Mouse (Mus musculus) CD4-positive helper T cell, adult 2 months (primary cell): ENCODE data around the gene Trnau1ap.
"Not testable (repeated sequence)": the region's sequence is repeated elsewhere in the genome, so short reads cannot be mapped to it uniquely, and the experiment has no call there.

ENCODE experiments used
- DNase-seq: peaks from one replicate; pipeline ENCODE4 v3.0.0-alpha.2; 2012; ENCODE audit warnings: low read depth, missing footprints, low spot score

The Trnau1ap gene

DNA sequence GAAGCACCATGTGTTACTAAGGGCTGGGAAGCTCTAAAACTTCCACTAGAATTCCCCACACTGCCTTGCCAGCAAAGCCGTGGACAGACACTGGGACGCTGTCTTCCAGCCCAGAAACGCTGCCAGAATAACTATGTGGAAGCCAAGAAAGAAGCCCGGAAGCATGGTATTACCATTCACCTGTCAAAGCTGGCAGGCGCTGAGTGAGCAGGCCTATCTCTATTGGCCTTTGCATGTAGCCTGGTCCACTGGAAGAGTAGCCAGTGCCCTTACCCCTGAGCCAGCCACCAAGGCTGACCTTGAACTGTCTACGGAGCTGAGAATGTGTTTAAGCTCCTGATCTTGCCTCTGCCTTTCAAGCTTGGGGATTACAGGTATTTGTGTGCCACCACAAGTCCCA is 27.9 kb downstream of the Trnau1ap start:
- no peak for DNase-seq

DNA sequence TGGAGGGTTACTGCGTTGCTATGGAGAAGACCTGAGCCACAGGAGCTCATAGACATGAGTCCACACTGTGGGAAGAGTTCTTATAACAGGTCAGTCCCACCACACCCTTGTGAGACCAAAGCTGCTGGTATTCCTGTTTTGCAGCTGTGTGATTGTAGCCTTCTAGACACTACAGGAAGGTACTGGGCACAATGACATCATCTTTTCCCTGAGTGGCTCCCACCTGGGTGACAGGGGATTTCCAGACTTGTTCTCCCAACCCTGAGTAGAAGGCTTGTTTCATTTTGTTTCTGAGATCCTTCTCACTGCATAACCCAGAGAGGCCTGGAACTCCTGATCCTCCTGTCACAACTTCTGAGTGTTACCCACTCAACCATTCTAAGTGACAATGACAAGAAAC is 29.5 kb downstream of the Trnau1ap start:
- no peak for DNase-seq

DNA sequence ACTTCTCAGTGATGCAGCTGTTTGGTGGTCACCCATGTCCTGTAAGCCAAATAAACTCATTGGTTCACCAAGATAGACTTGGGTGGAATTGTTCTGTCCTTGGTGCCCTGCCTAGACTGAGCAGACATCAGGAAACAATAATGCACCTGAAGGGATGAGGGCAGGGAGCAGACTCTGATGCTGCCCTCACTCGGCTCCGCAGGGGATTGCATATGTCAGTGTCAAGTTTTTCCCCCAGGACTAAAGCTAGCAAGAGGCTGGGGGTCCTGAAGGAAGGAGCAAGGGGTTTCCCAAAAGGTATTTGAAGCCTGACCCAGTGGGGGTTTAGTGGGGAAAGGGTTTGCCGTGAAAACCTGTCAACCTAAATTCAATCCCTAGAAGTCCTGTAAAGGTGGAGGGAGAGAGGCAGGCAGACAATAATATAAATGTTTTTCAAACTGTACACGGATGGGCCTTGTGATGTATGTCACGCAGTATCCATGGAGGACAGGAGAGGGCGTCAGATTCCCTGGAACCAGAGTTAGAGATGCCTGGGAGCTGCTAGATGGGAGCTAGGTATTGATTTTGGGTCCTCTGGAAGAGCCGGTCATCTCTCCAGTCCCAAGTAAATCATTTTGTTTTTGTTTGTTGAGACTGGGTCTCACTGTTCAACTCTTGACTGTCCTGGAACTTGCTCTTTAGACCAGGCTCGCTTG is 33.5 kb downstream of the Trnau1ap start:
- DNase-seq, result no peak

DNA sequence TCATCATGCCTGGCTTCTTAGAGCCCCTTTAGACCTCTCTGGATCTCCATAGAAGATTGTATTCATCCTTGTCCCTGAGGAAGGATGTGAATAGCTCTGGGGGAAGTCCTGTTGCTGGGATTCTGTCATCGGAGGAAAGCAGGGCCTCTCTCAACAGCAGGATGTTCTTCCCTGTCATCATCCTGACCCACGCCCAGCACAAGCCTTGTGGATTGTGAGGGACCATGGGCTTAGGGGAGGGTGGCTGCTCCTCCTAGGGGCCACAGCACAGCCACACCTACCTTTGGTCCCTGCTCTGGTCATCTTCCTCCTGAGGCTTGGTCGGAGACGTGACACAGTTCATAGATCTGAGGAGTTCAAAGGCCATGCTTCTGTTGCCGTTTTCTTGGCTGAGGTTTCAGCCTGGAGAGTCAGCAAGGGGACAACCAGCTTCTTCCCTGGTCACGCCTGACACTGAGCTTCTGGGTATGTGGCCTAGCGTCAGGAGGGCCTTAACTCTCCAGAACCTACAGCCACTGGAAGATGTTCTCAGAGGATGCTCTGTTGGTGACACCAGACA is 35.6 kb downstream of the Trnau1ap start:
- no peak for DNase-seq

DNA sequence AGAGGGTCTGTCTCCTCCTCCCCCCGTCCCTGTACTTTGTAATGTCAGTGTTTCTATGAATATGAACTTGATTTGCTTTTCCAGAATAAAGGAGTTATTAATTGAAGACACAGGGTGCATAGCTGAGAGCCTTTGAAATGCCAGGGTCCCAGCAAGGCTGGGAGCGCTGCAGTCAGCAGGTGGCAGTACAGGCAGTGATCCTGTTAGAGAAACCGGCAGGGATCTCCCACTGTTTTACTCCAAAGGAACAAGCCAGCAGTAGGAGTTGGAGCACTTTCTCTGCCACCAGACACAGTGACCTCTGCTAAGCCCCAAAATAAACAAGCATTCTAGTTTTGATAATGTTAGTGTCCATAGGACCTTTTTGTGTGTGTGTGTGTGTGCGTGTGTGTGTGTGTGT is 36.4 kb downstream of the Trnau1ap start:
- DNase-seq, result no peak

DNA sequence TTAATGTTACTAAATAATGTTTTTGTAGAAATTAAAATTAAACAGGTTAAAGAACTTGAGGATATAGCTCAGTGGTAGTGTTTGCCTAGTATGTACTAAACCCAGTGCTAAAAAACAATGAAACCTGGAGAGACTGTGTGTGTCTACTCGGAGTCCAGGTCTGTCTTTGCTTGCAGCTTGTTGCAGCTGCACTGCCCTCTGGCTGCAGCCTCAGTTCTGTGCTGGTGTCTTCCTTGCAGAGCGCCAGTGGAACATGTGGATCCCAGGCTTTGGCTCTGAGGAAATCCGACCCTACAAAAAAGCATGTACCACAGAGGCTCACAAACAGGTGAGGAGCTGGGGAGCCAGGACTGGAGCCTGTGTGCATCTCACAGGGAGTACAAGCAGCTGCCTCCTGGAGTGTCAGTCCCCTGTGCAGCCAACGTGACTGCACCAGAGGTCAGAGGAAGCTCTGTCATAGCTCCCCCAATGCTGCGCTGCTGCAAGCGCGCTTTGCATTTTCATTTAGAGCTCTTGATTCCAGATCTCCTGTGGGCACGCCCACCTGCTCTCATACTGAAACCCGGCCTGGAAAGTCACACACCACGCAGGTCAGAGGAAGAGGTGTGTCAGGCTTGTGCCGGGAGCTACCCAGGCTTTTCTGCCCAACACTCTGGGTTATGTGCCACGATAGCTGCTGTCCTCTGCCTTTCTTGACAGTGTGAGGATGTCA is 37.6 kb downstream of the Trnau1ap start:
- DNase-seq, result no peak

DNA sequence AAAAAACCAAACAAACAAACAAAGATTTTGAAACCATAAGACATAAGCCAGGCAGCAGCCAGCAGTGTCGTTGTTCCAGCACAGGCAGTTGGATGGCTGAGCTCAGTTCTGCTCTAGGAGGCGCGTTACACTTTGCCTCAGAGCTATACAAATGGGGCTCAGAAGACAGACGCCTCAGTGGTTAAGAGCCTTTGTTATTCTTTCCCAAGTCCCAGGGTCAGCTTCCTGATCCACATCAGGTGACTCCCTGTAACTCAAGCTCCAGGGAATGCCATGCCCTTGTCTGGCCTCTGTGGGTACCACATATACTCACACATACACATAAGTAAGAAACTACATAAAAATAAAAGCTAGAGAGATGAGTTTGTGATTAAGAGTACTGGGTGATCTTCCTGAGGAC is 38.3 kb downstream of the Trnau1ap start:
- no peak for DNase-seq

DNA sequence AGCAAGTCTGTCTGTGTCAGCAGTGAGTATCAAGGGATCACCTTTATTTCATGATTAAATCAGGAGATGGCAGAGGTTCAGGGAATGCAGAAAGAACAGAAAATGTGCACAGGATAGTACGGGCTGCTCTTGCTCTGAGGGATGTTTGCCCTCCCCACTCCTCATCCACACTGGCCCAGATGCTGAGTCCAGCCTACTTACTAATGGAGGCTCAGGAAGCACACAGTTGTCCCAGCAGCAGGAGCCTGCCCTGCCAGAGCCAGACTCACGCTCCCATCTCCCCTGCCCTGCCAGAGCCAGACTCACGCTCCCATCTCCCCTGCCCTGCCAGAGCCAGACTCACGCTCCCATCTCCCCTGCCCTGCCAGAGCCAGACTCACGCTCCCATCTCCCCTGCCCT is 40.5 kb downstream of the Trnau1ap start:
- DNase-seq, result not testable (repeated sequence)

DNA sequence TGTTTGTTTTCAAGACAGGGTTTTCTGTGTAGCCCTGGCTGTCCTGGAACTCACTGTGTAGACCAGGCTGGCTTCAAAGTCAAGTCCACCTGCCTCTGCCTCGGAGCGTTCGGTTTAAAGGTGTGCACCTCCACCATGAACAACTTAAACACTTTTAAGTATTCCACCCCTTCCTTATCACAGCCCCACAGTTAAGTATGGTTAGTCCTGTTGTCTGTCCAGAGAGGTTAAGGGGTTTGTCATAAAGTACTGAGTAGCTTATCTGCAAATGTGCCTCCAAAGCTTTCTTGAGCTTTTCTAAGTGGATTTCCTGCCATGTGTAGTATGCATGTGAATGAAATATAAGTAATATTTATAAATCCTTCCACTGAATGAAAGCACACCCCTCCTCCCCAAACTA is 53.4 kb downstream of the Trnau1ap start:
- DNase-seq, result no peak

DNA sequence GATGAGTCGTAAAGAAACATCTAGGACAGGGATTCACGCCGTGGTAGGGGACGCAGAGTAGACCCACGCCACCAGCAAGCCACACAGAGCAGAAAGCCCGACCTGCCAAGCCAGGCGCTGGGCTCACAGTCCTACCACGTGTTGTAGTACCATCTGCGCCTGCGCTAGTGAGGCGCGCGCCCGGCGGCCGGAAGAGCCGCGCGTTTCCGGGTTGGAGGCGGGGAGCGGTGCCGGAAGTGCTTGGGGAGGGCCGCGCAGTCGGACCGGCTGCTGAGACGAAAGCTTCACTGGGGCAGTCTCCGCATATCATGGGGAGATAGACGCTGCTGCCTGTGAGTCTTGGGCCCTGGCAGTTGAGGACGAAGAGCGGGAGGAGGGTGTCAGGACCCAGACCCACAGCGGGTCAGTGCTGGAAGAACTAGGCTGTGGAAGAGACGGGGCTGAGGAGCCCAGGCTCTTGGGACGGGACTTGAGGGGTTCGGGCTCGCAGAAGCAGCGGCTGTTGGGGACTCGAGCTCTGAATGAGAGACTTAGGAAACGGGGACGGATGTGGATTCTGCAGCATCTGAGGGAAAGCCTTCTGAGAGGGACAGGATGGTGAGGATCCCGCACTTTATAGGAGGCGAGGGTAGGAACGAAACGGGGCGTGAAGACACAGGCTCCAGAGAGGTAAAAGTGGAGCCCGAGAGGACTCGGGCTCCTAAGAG is 55.0 kb downstream of the Trnau1ap start, which contains the start of gene Taf12:
Gene Taf12, plus strand, starts transcription at position 220 of the 707 bp plus-strand sequence.
- DNase-seq, result peak; percentile 97

DNA sequence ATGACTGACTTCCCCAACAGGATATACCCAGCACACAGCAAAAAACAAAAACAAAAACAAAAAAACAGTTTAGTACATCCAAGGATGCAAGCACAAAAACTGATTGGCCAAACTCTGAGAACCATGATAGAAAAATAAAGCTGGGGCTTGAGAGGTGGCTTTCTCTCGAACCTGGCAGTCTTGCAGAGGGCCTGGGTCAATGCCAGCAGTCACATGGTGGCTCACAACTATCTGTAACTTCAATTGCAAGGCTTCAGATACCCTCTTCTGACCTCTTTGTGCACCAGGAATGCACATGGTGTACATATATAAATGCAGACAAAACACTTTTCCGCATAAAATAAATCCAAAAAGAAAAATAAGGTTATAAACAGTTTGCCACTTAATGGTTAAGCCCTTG is 56.2 kb downstream of the Trnau1ap start:
- no peak for DNase-seq

DNA sequence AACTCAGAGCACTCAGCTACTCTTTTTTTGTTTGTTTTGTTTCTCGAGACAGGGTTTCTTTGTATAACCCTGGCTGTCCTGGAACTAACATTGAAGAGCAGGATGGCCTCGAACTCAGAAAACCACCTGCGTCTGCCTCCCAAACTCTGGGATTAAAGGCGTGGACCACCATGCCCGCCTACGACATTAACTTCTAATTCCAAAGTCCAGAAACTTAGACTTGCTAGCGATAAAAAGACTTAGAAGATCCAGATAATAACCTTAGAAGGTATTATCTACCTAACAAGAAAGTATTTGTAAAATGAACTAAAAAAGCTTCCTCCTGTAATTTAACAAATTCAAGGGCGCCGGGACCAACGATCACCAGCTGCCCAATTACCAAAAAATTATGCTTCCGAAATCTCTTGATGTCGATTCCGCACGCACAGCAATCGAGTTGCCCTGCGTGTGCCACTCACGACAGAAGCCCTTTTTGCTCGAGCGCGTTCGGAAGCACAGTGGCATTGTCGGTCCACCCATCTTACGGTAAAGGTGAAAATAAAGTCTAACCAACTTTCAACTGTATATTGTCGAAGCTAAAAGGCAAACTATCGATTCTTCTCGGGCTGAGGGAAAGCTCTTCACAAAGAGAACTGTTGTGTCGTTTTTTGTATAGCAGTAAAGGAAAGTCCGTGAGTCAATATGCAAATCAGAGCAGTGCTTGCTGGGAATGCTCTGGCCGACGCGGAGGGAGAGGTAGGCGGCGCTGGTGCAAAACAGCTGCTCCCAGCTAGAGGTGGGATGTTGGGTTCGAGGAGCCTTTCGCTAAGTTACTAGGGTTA is 59.4 kb downstream of the Trnau1ap start:
- DNase-seq, result peak; percentile 93

DNA sequence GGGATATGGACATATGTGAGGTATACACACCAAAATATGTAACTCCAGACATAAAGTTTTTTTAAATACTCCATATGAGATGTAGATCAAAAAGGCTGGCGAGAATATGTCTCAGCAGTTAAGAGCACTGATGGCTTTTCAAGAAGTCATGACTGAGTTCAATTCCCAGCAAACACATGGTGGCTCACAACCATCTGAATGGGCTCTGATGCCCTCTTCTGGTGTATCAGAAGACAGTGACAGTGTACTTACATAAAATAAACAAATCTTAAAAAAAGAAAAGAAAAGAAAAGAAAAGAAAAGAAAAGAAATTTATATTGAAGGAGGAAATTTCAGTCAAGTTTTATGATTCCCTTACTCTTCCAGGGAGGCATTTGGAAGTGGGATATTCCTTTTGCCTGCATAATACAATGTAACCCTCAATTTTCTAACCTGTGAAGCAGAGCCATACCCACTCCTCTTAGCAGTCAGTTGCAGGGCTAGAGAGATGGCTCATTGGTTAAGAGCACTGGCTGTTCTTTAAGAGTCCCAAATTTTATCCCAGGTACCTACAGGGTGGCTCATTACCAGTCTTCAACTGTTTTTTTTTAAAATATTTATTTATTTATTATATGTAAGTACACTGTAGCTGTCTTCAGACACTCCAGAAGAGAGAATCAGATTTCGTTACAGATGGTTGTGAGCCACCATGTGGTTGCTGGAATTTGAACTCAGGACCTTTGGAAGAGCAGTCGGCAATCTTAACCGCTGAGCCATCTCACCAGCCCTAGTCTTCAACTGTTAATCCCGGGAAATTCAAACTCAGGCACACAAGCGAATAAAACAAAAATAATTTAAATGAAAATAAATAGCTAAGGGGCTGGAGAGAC is 60.2 kb downstream of the Trnau1ap start:
- peak; percentile 76 for DNase-seq

DNA sequence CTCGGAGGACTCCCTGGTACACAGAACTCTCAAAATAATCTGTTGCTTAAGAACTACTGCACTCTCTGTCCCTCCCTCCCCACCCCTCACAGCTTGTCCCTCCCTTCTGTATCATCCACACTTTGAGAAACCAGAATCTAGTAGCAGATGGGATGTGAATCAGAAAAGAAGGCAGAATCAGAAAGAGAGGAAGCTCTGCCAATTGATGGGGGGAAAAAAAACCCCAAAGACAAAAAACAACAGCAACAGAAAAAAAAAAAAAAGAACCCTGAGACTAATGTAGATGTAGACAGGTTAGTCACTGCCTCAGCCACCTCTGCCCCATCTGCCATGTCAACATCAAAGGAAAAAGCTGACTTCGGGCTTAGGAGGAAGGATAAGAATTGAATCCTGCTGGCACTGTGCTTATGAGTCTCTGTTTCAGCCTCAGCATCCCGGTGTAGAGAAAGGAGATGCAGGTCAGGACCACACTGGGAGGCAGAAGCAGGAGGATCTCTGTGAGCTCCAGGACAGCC is 62.4 kb downstream of the Trnau1ap start:
- DNase-seq, result no peak

DNA sequence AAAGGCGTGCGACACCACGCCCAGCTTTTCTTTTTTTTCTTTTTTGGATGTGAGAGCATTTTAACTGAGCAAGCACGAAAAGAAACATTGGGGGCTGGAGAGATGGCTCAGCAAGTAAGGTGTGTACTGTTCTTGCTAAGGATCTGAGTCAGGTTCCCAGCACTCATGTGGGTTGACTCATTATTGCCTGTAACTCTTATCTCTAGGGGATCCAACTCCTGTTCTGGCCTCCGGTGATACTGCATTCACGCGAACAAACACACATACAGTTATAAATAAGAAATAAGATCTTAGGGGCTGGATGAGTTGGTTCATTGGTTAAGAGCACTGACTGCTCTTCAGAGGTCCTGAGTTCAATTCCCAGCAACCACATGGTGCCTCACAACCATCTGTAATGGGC is 66.0 kb downstream of the Trnau1ap start:
- no peak for DNase-seq

DNA sequence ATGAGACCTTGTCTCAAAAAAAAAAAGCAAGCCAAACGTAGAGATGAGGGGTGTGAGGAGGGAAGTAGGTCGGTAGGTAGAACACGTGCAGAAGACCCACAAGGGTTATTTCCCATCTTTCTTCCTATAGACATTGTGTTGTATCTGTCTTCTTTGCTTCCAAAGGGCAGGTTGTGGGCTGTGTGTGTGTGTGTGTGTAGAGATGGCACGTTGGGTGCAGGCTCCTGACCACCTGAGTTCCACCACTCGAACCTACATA is 67.1 kb downstream of the Trnau1ap start:
- DNase-seq, result peak; percentile 24
